Mouse (Mus musculus) neural tube, embryonic 12.5 days (tissue): ENCODE data around the gene Dhdds. TPM values are rescaled to one million over a fixed set of nuclear protein-coding genes. Genes with fewer than 3 reads are reported as not detected.
"Not testable (repeated sequence)": the region's sequence is repeated elsewhere in the genome, so short reads cannot be mapped to it uniquely, and the experiment has no call there.

Experiments used
- ATAC-seq: fragments of 200-750 bp; cut with Nextera tagmentation; 2 replicates; pipeline ENCODE4 v1.8.0; 2017; ENCODE audit warnings: low read depth, mild to moderate bottlenecking, moderate TSS enrichment, moderate library complexity; ENCODE audit not compliant: low FRiP score
- H3K27ac ChIP-seq: fragments of 300-500 bp; sonication (generic); 2 replicates; pipeline ENCODE4 v1.5.1; 2016
- H3K27me3 ChIP-seq: fragments of 300-500 bp; sonication (generic); replicated peaks from 2 replicates; pipeline ENCODE4 v1.6.1; 2016; ENCODE audit warnings: mild to moderate bottlenecking
- H3K36me3 ChIP-seq: fragments of 300-500 bp; sonication (generic); 2 replicates; pipeline ENCODE4 v1.6.1; 2016; ENCODE audit warnings: mild to moderate bottlenecking
- H3K4me1 ChIP-seq: fragments of 300-500 bp; sonication (generic); 2 replicates; pipeline ENCODE4 v1.6.1; 2016
- H3K4me2 ChIP-seq: fragments of 300-500 bp; sonication (generic); replicated peaks from 2 replicates; pipeline ENCODE4 v1.6.1; 2016; ENCODE audit warnings: mild to moderate bottlenecking
- H3K4me3 ChIP-seq: fragments of 300-500 bp; sonication (generic); 2 replicates; pipeline ENCODE4 v1.5.1; 2016
- H3K9ac ChIP-seq: fragments of 300-500 bp; sonication (generic); 2 replicates; pipeline ENCODE4 v1.6.1; 2016; ENCODE audit warnings: mild to moderate bottlenecking
- H3K9me3 ChIP-seq: fragments of 300-500 bp; sonication (generic); 2 replicates; pipeline ENCODE4 v1.6.1; 2016; ENCODE audit warnings: mild to moderate bottlenecking
- WGBS: fragments of 180-500 bp; shearing (Covaris S2); methylation state at CpG from one replicate; pipeline ENCODE4 v1.1.7; 2016; 5-methylcytosine and 5-hydroxymethylcytosine counted together
- polyA plus RNA-seq: library from polyadenylated mRNA; unstranded; fragments of >200 nt; fragmentation: Nextera tagmentation; extraction: Ambion mirVana; gene quantifications from 2 replicates; pipeline ENCODE4 v1.2.1, GENCODE M21; 2016

Dhdds gene
- polyA plus RNA-seq, 1 experiment from 2014 or later = 42.7 TPM

GRCm38 (mm10) chr4:134001710-134002109 is 992 bp upstream of the Dhdds start:
- 32% methylated on average over 10 of the region's 10 CpGs for WGBS
- H3K4me3 ChIP-seq = no peak overlapping the region
- H3K9ac ChIP-seq = no peak overlapping the region
- H3K4me2 ChIP-seq = peak overlapping the region; percentile 90; the same call in 1 of the 2 replicates
- peaks cover 9% of the 10 kb centered on the region for H3K4me1 ChIP-seq
- no peaks in the 10 kb centered on the region for H3K9me3 ChIP-seq
- ATAC-seq = no peak
- H3K27me3 ChIP-seq = no peaks in the 10 kb centered on the region
- H3K27ac ChIP-seq = no peak overlapping the region
- no peaks in the 10 kb centered on the region for H3K36me3 ChIP-seq

DNA sequence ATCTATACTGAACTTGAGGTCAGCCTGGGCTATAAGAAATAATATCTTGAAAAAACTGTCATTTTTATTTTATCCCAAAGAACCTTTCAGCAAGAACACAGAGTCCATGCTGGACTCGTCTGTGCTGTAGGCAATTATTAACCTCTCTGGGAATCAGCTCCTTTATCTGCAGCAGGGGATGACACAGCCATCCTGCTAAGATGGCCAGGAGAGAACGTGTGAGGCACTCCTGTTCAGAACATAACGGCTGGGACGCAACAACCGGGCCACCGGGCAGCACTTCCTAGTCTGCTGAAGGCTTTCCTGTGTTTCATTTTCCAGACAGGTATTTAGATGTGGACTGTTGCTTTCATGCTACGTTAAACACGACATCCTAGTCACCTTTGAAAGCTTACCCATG is 6.0 kb downstream of the Dhdds start:
- 89% methylated on average over 8 of the region's 8 CpGs for WGBS
- Histone ChIP-seq H3K9ac (no peak overlapping the region), H3K36me3 (peaks cover 56% of the 10 kb centered on the region), H3K27me3 (no peaks in the 10 kb centered on the region), H3K27ac (no peak overlapping the region), H3K4me3 (no peak overlapping the region), H3K4me1 (peaks cover 3% of the 10 kb centered on the region), H3K9me3 (no peaks in the 10 kb centered on the region), H3K4me2 (no peak overlapping the region)
- ATAC-seq = no peak

DNA sequence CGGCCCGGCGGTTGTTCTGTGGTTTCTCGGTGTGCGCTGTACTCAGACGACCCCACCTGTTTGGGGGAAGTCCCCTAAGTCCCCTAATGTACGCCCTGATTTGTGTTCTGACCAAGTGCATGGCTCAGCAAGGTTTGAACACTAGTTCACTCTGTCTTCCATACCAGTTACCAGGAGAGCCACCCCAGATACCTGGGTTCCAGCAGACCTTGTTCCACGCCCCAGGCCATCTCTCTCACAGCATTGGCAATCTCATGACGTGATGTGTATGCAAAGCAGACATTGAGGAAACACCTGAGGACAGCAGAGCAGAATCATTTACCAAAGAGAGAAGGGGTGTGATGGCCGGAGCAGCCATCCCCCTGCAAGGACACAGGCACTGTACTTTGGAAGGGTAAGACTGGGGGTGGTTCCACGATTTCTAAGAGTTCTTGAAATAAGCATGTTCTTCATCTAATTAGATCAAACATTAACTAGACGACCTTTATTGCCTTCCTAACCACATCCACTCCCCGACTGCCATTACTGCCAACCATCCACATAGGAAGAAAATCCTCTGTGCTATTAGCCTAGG is 9.5 kb downstream of the Dhdds start:
- Histone ChIP-seq H3K4me1 (no peaks in the 10 kb centered on the region), H3K9me3 (no peaks in the 10 kb centered on the region), H3K4me2 (no peak overlapping the region), H3K27me3 (no peaks in the 10 kb centered on the region), H3K36me3 (peaks cover 77% of the 10 kb centered on the region), H3K27ac (no peak overlapping the region), H3K4me3 (no peak overlapping the region), H3K9ac (no peak overlapping the region)
- 88% methylated on average over 13 of the region's 13 CpGs for WGBS
- ATAC-seq = no peak

DNA sequence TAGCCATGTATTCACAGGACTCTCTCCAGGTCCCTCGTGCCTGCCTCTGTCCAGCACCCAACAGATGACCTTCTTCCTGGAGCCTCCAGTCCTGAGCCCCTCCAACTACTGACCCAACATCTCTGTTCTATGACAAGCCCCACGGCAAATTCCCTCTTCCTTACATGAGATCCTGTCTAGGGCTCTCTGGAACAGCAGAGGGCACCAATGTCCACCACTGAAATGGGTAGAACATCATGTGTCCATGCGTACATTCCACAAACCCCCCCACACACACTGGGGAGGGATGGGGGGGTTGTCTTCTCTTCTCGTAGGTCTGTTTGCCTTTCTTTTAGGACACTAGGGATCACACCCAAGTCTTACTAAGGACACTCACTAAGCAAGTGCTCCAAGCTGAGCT is 10.7 kb downstream of the Dhdds start:
- no peaks in the 10 kb centered on the region for H3K9me3 ChIP-seq
- H3K27me3 ChIP-seq = no peaks in the 10 kb centered on the region
- WGBS = 68% methylated on average over 4 of the region's 4 CpGs
- H3K9ac ChIP-seq = no peak overlapping the region
- no peak for ATAC-seq
- no peak overlapping the region for H3K27ac ChIP-seq
- peaks cover 68% of the 10 kb centered on the region for H3K36me3 ChIP-seq
- H3K4me1 ChIP-seq = no peaks in the 10 kb centered on the region
- H3K4me3 ChIP-seq = no peak overlapping the region
- no peak overlapping the region for H3K4me2 ChIP-seq

DNA sequence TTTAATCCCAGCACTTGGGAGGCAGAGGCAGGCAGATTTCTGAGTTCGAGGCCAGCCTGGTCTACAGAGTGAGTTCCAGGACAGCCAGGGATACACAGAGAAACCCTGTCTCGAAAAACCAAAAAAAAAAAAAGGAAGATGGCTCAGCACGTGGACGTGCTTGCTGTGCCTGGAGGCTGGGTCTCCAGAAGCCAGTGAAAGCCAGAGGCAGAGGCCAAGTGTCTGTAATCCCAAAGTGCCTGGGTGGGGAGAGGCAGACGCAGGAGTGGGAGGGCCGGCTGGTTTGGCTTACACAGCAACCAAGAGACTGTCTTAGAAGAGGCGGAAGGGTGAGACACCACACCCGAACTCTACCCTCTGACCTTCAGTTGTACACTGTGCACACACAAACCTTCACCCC is 12.4 kb downstream of the Dhdds start:
- ATAC-seq, H3K9ac ChIP-seq, H3K4me1 ChIP-seq, H3K4me3 ChIP-seq, H3K4me2 ChIP-seq, H3K27me3 ChIP-seq, H3K9me3 ChIP-seq, H3K27ac ChIP-seq: not testable (repeated sequence)
- H3K36me3 ChIP-seq = peaks cover 52% of the 10 kb centered on the region
- WGBS = 93% methylated on average over 8 of the region's 8 CpGs

- H3K27ac ChIP-seq = no peak overlapping the region
- 79% methylated on average over 13 of the region's 13 CpGs for WGBS
- no peaks in the 10 kb centered on the region for H3K4me1 ChIP-seq
- no peak overlapping the region for H3K4me3 ChIP-seq
- no peaks in the 10 kb centered on the region for H3K27me3 ChIP-seq
- H3K9me3 ChIP-seq = no peaks in the 10 kb centered on the region
- no peak overlapping the region for H3K4me2 ChIP-seq
- H3K36me3 ChIP-seq = peaks cover 46% of the 10 kb centered on the region
- ATAC-seq = no peak
- H3K9ac ChIP-seq = no peak overlapping the region
These were observed 17.8 kb downstream of the Dhdds start for GRCm38 (mm10) chr4:133982936-133983335.

- WGBS = 87% methylated on average over 5 of the region's 5 CpGs
- Histone ChIP-seq H3K4me1 (no peaks in the 10 kb centered on the region), H3K9me3 (no peaks in the 10 kb centered on the region), H3K4me3 (no peak overlapping the region), H3K9ac (no peak overlapping the region), H3K36me3 (peaks cover 44% of the 10 kb centered on the region), H3K4me2 (no peak overlapping the region), H3K27ac (no peak overlapping the region), H3K27me3 (no peaks in the 10 kb centered on the region)
- no peak for ATAC-seq
These were observed 20.2 kb downstream of the Dhdds start for GRCm38 (mm10) chr4:133980496-133980895.

DNA sequence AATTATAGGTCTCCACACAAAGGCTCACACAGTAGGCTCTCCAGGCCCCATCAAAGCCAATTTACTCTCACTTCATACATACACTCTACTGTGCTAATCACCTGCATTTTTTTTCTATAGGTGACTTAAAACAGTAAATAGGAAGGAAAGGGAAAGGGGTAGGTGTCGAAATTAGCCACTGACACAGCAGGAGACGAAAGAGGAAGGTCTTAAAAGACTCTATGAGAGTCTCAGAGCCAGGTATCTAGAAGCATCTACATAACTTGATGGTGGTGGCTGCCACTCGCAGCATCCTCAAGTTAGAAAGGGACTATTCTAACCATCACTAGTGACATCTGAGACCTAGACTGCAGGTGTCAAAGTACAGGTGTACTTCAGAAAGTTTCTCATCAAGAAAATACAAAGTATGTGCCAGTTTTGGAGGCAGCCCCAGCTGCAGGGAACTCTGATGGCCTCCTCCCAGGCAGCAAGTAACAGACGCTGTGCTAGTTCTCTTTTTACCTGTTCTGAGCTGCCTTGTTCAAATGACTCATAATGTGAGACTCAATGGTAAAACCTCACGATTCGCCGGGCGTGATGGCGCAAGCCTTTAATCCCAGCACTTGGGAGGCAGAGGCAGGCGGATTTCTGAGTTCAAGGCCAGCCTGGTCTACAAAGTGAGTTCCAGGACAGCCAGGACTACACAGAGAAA is 22.6 kb downstream of the Dhdds start:
- Histone ChIP-seq H3K36me3 (peaks cover 44% of the 10 kb centered on the region), H3K4me1 (no peaks in the 10 kb centered on the region), H3K4me3 (no peak overlapping the region), H3K9me3 (no peaks in the 10 kb centered on the region), H3K4me2 (no peak overlapping the region), H3K27ac (no peak overlapping the region), H3K27me3 (no peaks in the 10 kb centered on the region), H3K9ac (no peak overlapping the region)
- 94% methylated on average over 10 of the region's 10 CpGs for WGBS
- ATAC-seq = no peak

DNA sequence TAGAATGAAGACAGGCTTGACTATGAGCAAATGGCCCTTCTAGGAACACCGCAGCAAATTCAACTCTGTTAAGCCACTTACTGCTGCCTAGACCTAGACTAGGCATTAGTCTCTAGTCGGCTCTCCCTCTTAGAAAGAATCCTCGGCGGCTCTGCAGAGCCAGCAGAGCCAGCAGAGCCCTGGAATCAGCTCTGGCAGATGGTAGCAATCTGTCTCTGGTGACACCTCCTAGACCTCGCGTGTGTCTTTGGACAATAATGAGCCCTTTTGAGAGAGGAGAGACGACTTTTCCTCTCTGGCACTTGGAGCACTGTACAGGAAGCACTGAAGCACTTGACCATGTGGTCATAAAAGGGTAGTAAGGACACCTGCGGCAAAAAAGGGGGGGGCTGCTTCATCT is 29.0 kb downstream of the Dhdds start:
- Histone ChIP-seq H3K4me3 (no peak overlapping the region), H3K27me3 (no peaks in the 10 kb centered on the region), H3K36me3 (peaks cover 5% of the 10 kb centered on the region; the same call in 1 of the 2 replicates), H3K4me2 (no peak overlapping the region), H3K9me3 (no peaks in the 10 kb centered on the region), H3K9ac (no peak overlapping the region), H3K27ac (no peak overlapping the region), H3K4me1 (peaks cover 25% of the 10 kb centered on the region)
- 51% methylated on average over 8 of the region's 8 CpGs for WGBS
- no peak for ATAC-seq

- H3K9ac ChIP-seq = no peak overlapping the region
- 80% methylated on average over 13 of the region's 13 CpGs for WGBS
These were observed 29.8 kb downstream of the Dhdds start for GRCm38 (mm10) chr4:133970876-133971275.

DNA sequence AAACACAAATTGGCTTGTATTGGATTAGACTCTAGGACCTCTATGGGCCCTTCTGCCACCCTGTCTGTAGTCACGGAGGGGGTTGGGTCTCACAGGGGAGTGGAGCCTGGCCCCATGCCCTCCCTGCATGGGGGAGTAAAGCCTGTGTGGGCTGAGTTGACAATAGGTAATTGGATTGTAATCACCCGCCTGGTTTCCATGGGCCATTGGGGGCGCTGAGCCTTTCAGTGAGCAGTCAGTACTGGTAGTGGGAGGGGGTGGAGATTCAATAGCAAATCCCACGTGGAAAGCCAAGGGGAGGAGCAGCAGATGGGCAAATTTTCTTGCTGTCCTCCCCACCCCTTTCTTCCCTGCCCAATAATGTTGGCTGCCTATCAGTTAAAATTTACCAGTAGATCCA is 30.5 kb downstream of the Dhdds start:
- 13% methylated on average over 4 of the region's 4 CpGs for WGBS
- H3K4me3 ChIP-seq = no peak overlapping the region
- no peak overlapping the region for H3K4me2 ChIP-seq
- peaks cover 12% of the 10 kb centered on the region for H3K36me3 ChIP-seq
- no peak overlapping the region for H3K9ac ChIP-seq
- H3K9me3 ChIP-seq = no peaks in the 10 kb centered on the region
- H3K27ac ChIP-seq = no peak overlapping the region
- peaks cover 38% of the 10 kb centered on the region for H3K4me1 ChIP-seq
- H3K27me3 ChIP-seq = no peaks in the 10 kb centered on the region
- no peak for ATAC-seq

More at GRCm38 (mm10) chr4:133970876-133971275, 29.8 kb downstream of the Dhdds start:
- Histone ChIP-seq H3K4me2 (no peak overlapping the region), H3K4me1 (peaks cover 33% of the 10 kb centered on the region), H3K36me3 (peaks cover 8% of the 10 kb centered on the region), H3K27me3 (no peaks in the 10 kb centered on the region), H3K9me3 (no peaks in the 10 kb centered on the region), H3K27ac (no peak overlapping the region), H3K4me3 (no peak overlapping the region)
- ATAC-seq = no peak

DNA sequence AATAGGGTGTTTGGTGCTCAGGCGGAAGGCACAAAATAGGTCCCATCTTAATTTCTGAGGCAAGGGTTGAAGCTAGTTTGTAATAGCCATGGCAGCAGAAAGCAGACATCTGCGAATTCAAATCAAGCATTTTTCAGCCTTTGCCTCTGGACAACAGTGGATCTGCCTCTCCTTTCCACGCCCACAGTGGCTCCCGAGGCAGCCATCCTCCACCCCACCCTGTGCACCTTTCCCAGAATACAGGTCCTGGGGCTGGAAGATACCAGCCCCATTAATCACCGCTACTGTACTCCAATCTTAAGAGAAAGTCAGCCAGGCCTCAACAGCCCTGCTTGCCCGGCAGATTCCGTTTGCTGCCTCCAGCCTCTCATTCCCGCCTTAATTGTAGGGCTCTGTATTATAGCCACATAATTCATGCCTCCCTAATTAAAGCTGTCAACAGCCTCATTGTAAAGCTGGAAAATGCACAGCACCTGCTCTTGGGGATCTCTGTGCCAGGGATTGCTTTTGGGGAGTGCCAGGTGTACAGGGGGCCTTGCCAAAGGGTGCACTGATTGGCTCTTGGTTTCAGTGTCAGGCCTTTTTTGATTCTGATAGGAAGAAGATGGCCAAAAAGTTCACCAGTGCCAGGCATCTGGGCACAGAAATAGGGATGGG is 31.5 kb downstream of the Dhdds start:
- Histone ChIP-seq H3K27me3 (no peaks in the 10 kb centered on the region), H3K4me1 (peaks cover 38% of the 10 kb centered on the region), H3K4me2 (peak overlapping the region; percentile 96), H3K27ac (no peak overlapping the region), H3K9me3 (no peaks in the 10 kb centered on the region), H3K9ac (peak overlapping the region; percentile 86), H3K4me3 (no peak overlapping the region), H3K36me3 (peaks cover 16% of the 10 kb centered on the region)
- no peak for ATAC-seq
- WGBS = 37% methylated on average over 8 of the region's 8 CpGs
